Mouse (Mus musculus): Measurements from ENCODE around the gene Krr1. TPM values are rescaled to one million over a fixed set of nuclear protein-coding genes. Genes with fewer than 3 reads are reported as not detected.

The Krr1 gene
- polyA plus RNA-seq, 1 experiment from 2014 or later: 57.3 TPM

GRCm38 (mm10) chr10:111959353-111959752 lies 13.1 kb upstream of the Krr1 start:
- H3K9me3 ChIP-seq (replicated peaks; ENCODE audit: control insufficient read depth, low read length): no peaks in the 10 kb centered on the region
- ATAC-seq (no peak), DNase-seq (ENCODE audit: low spot score) (no peak)
- no peaks in the 10 kb centered on the region for H3K36me3 ChIP-seq (ENCODE audit: control insufficient read depth, insufficient read depth, low read length)
- H3K9ac ChIP-seq (ENCODE audit: low read length): no peak overlapping the region
- H3K27ac ChIP-seq (ENCODE audit: low read depth, low read length): no peak overlapping the region
- H3K4me1 ChIP-seq (ENCODE audit: control insufficient read depth, insufficient read depth, low read length): no peaks in the 10 kb centered on the region
- WGBS: 72% methylated on average over 2 of the region's 2 CpGs
- no peak overlapping the region for H3K4me2 ChIP-seq (ENCODE audit: low read length)
- H3K4me3 ChIP-seq (ENCODE audit: low read depth, low read length): no peak overlapping the region
- H3K27me3 ChIP-seq (replicated peaks; ENCODE audit: control insufficient read depth, insufficient read depth, low read length): no peaks in the 10 kb centered on the region

GRCm38 (mm10) chr10:111960459-111960858 lies 12.0 kb upstream of the Krr1 start:
- H3K9ac ChIP-seq (ENCODE audit: low read length): no peak overlapping the region
- ATAC-seq (no peak), DNase-seq (ENCODE audit: low spot score) (no peak)
- no peak overlapping the region for H3K4me2 ChIP-seq (ENCODE audit: low read length)
- no peaks in the 10 kb centered on the region for H3K27me3 ChIP-seq (replicated peaks; ENCODE audit: control insufficient read depth, insufficient read depth, low read length)
- H3K9me3 ChIP-seq (replicated peaks; ENCODE audit: control insufficient read depth, low read length): no peaks in the 10 kb centered on the region
- no peaks in the 10 kb centered on the region for H3K36me3 ChIP-seq (ENCODE audit: control insufficient read depth, insufficient read depth, low read length)
- WGBS: 88% methylated on average over 6 of the region's 6 CpGs
- no peak overlapping the region for H3K27ac ChIP-seq (ENCODE audit: low read depth, low read length)
- no peak overlapping the region for H3K4me3 ChIP-seq (ENCODE audit: low read depth, low read length)
- no peaks in the 10 kb centered on the region for H3K4me1 ChIP-seq (ENCODE audit: control insufficient read depth, insufficient read depth, low read length)

GRCm38 (mm10) chr10:111966394-111966793 lies 6.1 kb upstream of the Krr1 start:
- Histone ChIP-seq H3K4me3 (ENCODE audit: low read depth, low read length) (no peak overlapping the region), H3K4me1 (ENCODE audit: control insufficient read depth, insufficient read depth, low read length) (no peaks in the 10 kb centered on the region), H3K9me3 (replicated peaks; ENCODE audit: control insufficient read depth, low read length) (no peaks in the 10 kb centered on the region), H3K27ac (ENCODE audit: low read depth, low read length) (no peak overlapping the region), H3K4me2 (ENCODE audit: low read length) (no peak overlapping the region), H3K36me3 (ENCODE audit: control insufficient read depth, insufficient read depth, low read length) (no peaks in the 10 kb centered on the region), H3K9ac (ENCODE audit: low read length) (no peak overlapping the region), H3K27me3 (replicated peaks; ENCODE audit: control insufficient read depth, insufficient read depth, low read length) (no peaks in the 10 kb centered on the region)
- ATAC-seq (no peak), DNase-seq (ENCODE audit: low spot score) (peak; percentile 16)
- WGBS: 56% methylated on average over 4 of the region's 4 CpGs

GRCm38 (mm10) chr10:111971929-111972328 lies 535 bp upstream of the Krr1 start:
- ATAC-seq (peak; percentile 33), DNase-seq (ENCODE audit: low spot score) (no peak)
- H3K27me3 ChIP-seq (replicated peaks; ENCODE audit: control insufficient read depth, insufficient read depth, low read length): no peaks in the 10 kb centered on the region
- H3K4me1 ChIP-seq (ENCODE audit: control insufficient read depth, insufficient read depth, low read length): peaks cover 8% of the 10 kb centered on the region
- H3K9ac ChIP-seq (ENCODE audit: low read length): no peak overlapping the region
- no peak overlapping the region for H3K4me3 ChIP-seq (ENCODE audit: low read depth, low read length)
- peaks cover 10% of the 10 kb centered on the region; the same call in 1 of the 2 replicates for H3K36me3 ChIP-seq (ENCODE audit: control insufficient read depth, insufficient read depth, low read length)
- H3K4me2 ChIP-seq (ENCODE audit: low read length): peak overlapping the region; percentile 16; the same call in 1 of the 2 replicates
- H3K27ac ChIP-seq (ENCODE audit: low read depth, low read length): no peak overlapping the region
- no peaks in the 10 kb centered on the region for H3K9me3 ChIP-seq (replicated peaks; ENCODE audit: control insufficient read depth, low read length)
- WGBS: 87% methylated on average over 3 of the region's 3 CpGs

GRCm38 (mm10) chr10:111977584-111977983 lies 5.1 kb downstream of the Krr1 start:
- Histone ChIP-seq H3K9me3 (replicated peaks; ENCODE audit: control insufficient read depth, low read length) (no peaks in the 10 kb centered on the region), H3K36me3 (ENCODE audit: control insufficient read depth, insufficient read depth, low read length) (peaks cover 54% of the 10 kb centered on the region), H3K27me3 (replicated peaks; ENCODE audit: control insufficient read depth, insufficient read depth, low read length) (no peaks in the 10 kb centered on the region), H3K27ac (ENCODE audit: low read depth, low read length) (no peak overlapping the region), H3K4me1 (ENCODE audit: control insufficient read depth, insufficient read depth, low read length) (peaks cover 8% of the 10 kb centered on the region), H3K4me2 (ENCODE audit: low read length) (no peak overlapping the region), H3K4me3 (ENCODE audit: low read depth, low read length) (no peak overlapping the region), H3K9ac (ENCODE audit: low read length) (no peak overlapping the region)
- WGBS: 51% methylated on average over 5 of the region's 5 CpGs
- DNase-seq (ENCODE audit: low spot score): peak; percentile 72
- ATAC-seq: 0 out of 2 replicates have a peak, but pooled peaks have one; percentile 15

GRCm38 (mm10) chr10:111983070-111983469 lies 10.6 kb downstream of the Krr1 start:
- Histone ChIP-seq H3K27me3 (replicated peaks; ENCODE audit: control insufficient read depth, insufficient read depth, low read length) (no peaks in the 10 kb centered on the region), H3K4me2 (ENCODE audit: low read length) (no peak overlapping the region), H3K4me1 (ENCODE audit: control insufficient read depth, insufficient read depth, low read length) (no peaks in the 10 kb centered on the region), H3K9ac (ENCODE audit: low read length) (no peak overlapping the region), H3K36me3 (ENCODE audit: control insufficient read depth, insufficient read depth, low read length) (peaks cover 74% of the 10 kb centered on the region), H3K9me3 (replicated peaks; ENCODE audit: control insufficient read depth, low read length) (no peaks in the 10 kb centered on the region), H3K27ac (ENCODE audit: low read depth, low read length) (no peak overlapping the region), H3K4me3 (ENCODE audit: low read depth, low read length) (no peak overlapping the region)
- ATAC-seq (no peak), DNase-seq (ENCODE audit: low spot score) (no peak)
- WGBS: 92% methylated on average over 5 of the region's 5 CpGs

- DNase-seq (ENCODE audit: low spot score): no peak
- Histone ChIP-seq H3K4me2 (ENCODE audit: low read length) (no peak overlapping the region), H3K27ac (ENCODE audit: low read depth, low read length) (no peak overlapping the region), H3K27me3 (replicated peaks; ENCODE audit: control insufficient read depth, insufficient read depth, low read length) (no peaks in the 10 kb centered on the region), H3K4me3 (ENCODE audit: low read depth, low read length) (no peak overlapping the region), H3K9me3 (replicated peaks; ENCODE audit: control insufficient read depth, low read length) (no peaks in the 10 kb centered on the region), H3K4me1 (ENCODE audit: control insufficient read depth, insufficient read depth, low read length) (no peaks in the 10 kb centered on the region), H3K36me3 (ENCODE audit: control insufficient read depth, insufficient read depth, low read length) (peaks cover 49% of the 10 kb centered on the region), H3K9ac (ENCODE audit: low read length) (no peak overlapping the region)
- WGBS: 94% methylated on average over 6 of the region's 6 CpGs
- ATAC-seq: no peak
Measured at GRCm38 (mm10) chr10:111986453-111986852, 14.0 kb downstream of the Krr1 start.

GRCm38 (mm10) chr10:111995803-111996548 lies 23.5 kb downstream of the Krr1 start:
- Histone ChIP-seq H3K36me3 (ENCODE audit: control insufficient read depth, insufficient read depth, low read length) (no peaks in the 10 kb centered on the region), H3K9me3 (replicated peaks; ENCODE audit: control insufficient read depth, low read length) (no peaks in the 10 kb centered on the region), H3K27me3 (replicated peaks; ENCODE audit: control insufficient read depth, insufficient read depth, low read length) (no peaks in the 10 kb centered on the region), H3K9ac (ENCODE audit: low read length) (no peak overlapping the region), H3K4me1 (ENCODE audit: control insufficient read depth, insufficient read depth, low read length) (no peaks in the 10 kb centered on the region), H3K4me2 (ENCODE audit: low read length) (no peak overlapping the region), H3K4me3 (ENCODE audit: low read depth, low read length) (no peak overlapping the region), H3K27ac (ENCODE audit: low read depth, low read length) (no peak overlapping the region)
- no peak for ATAC-seq
- 93% methylated on average over 11 of the region's 11 CpGs for WGBS
- no peak for DNase-seq (ENCODE audit: low spot score)

GRCm38 (mm10) chr10:111996549-111996904 lies 24.1 kb downstream of the Krr1 start:
- no peak for ATAC-seq
- H3K4me1 ChIP-seq (ENCODE audit: control insufficient read depth, insufficient read depth, low read length): no peaks in the 10 kb centered on the region
- H3K4me2 ChIP-seq (ENCODE audit: low read length): no peak overlapping the region
- no peaks in the 10 kb centered on the region for H3K9me3 ChIP-seq (replicated peaks; ENCODE audit: control insufficient read depth, low read length)
- H3K4me3 ChIP-seq (ENCODE audit: low read depth, low read length): no peak overlapping the region
- H3K27ac ChIP-seq (ENCODE audit: low read depth, low read length): no peak overlapping the region
- no peak overlapping the region for H3K9ac ChIP-seq (ENCODE audit: low read length)
- H3K36me3 ChIP-seq (ENCODE audit: control insufficient read depth, insufficient read depth, low read length): no peaks in the 10 kb centered on the region
- 95% methylated on average over 7 of the region's 7 CpGs for WGBS
- H3K27me3 ChIP-seq (replicated peaks; ENCODE audit: control insufficient read depth, insufficient read depth, low read length): no peaks in the 10 kb centered on the region
- DNase-seq (ENCODE audit: low spot score): no peak

Measured in forebrain, embryonic 14.5 days (tissue).